Mouse (Mus musculus): ENCODE data around the gene Traf4. TPM values are rescaled to one million over a fixed set of nuclear protein-coding genes. Genes with fewer than 3 reads are reported as not detected.

The Traf4 gene
- polyA plus RNA-seq, 1 experiment from 2014 or later, result 101 TPM

GRCm38 (mm10) chr11:78114676-78115366 is 50.6 kb downstream of the Traf4 start:
- TF ChIP-seq CTCF (IDR thresholded peaks at IDR 0.05), result no peak
- DNase-seq (ENCODE audit: low read depth, low spot score) (no peak), ATAC-seq (no peak)
- no peaks in the 10 kb centered on the region for H3K27me3 ChIP-seq
- ChIA-PET POLR2A (interaction anchor here (0.6 to 0.8 kb wide), 2 partner anchors 25 to 64 kb away, joined by 3 to 5 read pairs; no protein-coding TSS in a partner anchor), CTCF (interaction anchor here (1.0 to 1.3 kb wide), 2 partner anchors 9 to 37 kb away, joined by 3 read pairs; no protein-coding TSS in a partner anchor)
- in situ Hi-C loops (cut with MboI; ENCODE audit: low pct_unique_long_range_greater_than_20kb), result no loop called here

DNA sequence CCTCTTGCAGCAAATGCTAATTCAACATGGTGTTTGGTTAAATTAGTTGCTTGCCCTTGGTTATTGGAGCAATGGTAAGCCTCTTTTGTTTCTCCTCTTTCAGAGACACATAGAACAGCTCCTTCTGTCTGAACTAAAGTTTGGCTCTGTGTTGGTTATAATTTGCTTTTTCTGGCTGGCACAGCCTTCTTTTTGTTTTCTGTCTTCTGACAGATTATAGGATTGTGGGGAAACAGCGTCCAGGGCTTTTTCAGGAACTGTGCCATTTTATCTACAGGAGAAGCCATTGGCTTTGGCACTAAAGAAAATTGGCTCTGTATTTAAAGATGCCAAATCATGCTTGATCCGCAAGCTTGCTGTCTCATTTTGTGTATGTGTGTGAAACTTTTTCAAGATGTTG is 51.8 kb downstream of the Traf4 start:
- in situ Hi-C loops (cut with MboI; ENCODE audit: low pct_unique_long_range_greater_than_20kb), result no loop called here
- ChIA-PET CTCF (interaction anchor here (1.3 kb wide), 1 partner anchor 8 kb away, joined by 3 read pairs; no protein-coding TSS in a partner anchor), POLR2A (no interaction called here)
- TF ChIP-seq CTCF (IDR thresholded peaks at IDR 0.05), result no peak
- DNase-seq (ENCODE audit: low read depth, low spot score) (no peak), ATAC-seq (no peak)
- no peaks in the 10 kb centered on the region for H3K27me3 ChIP-seq

Other genes with a start within 250 kb of the Traf4 start
- not detected for gene Sez6, start 234.8 kb downstream of the Traf4 start, polyA plus RNA-seq (2021)
- 60.8 TPM for gene Phf12, start 182.8 kb downstream of the Traf4 start, polyA plus RNA-seq (2021)
- 17.9 TPM for gene Dhrs13, start 133.3 kb downstream of the Traf4 start, polyA plus RNA-seq (2021)
- 143 TPM for gene Flot2, start 127.7 kb downstream of the Traf4 start, polyA plus RNA-seq (2021)
- 22.1 TPM for gene Eral1, start 85.2 kb downstream of the Traf4 start, polyA plus RNA-seq (2021)
- 18.6 TPM for gene Fam222b, start 70.9 kb downstream of the Traf4 start, polyA plus RNA-seq (2021)
- gene Nek8, start 11.1 kb upstream of the Traf4 start, polyA plus RNA-seq (2021), result 19.6 TPM
- gene Tlcd1, start 11.1 kb upstream of the Traf4 start, polyA plus RNA-seq (2021), result 13.6 TPM
- 1,270 TPM for gene Rpl23a, start 18.0 kb upstream of the Traf4 start, polyA plus RNA-seq (2021)
- 138 TPM for gene Rab34, start 22.8 kb upstream of the Traf4 start, polyA plus RNA-seq (2021)
- gene Proca1, start 27.8 kb upstream of the Traf4 start, polyA plus RNA-seq (2021), result 0.18 TPM
- 118 TPM for gene Sdf2, start 80.2 kb upstream of the Traf4 start, polyA plus RNA-seq (2021)
- 69.2 TPM for gene Supt6, start 80.4 kb upstream of the Traf4 start, polyA plus RNA-seq (2021)
- gene 2610507B11Rik, start 96.2 kb upstream of the Traf4 start, polyA plus RNA-seq (2021), result 192 TPM
- gene BC030499, start 125.3 kb upstream of the Traf4 start, polyA plus RNA-seq (2021), result 0.30 TPM
- gene Spag5, start 135.9 kb upstream of the Traf4 start, polyA plus RNA-seq (2021), result 45.2 TPM
- gene Aldoc, start 157.4 kb upstream of the Traf4 start, polyA plus RNA-seq (2021), result 0.32 TPM
- gene Pigs, start 162.8 kb upstream of the Traf4 start, polyA plus RNA-seq (2021), result 96.5 TPM
- 55.0 TPM for gene Unc119, start 177.9 kb upstream of the Traf4 start, polyA plus RNA-seq (2021)
- 0.37 TPM for gene Foxn1, start 221.0 kb upstream of the Traf4 start, polyA plus RNA-seq (2021)